Mouse (Mus musculus) ovary, postnatal 36 days (tissue): ENCODE data around the gene Ndc1.

Experiments
- DNase-seq: peaks from one replicate; pipeline ENCODE4 v3.0.0; 2022; ENCODE audit warnings: low spot score, mixed read lengths

Ndc1 gene

DNA sequence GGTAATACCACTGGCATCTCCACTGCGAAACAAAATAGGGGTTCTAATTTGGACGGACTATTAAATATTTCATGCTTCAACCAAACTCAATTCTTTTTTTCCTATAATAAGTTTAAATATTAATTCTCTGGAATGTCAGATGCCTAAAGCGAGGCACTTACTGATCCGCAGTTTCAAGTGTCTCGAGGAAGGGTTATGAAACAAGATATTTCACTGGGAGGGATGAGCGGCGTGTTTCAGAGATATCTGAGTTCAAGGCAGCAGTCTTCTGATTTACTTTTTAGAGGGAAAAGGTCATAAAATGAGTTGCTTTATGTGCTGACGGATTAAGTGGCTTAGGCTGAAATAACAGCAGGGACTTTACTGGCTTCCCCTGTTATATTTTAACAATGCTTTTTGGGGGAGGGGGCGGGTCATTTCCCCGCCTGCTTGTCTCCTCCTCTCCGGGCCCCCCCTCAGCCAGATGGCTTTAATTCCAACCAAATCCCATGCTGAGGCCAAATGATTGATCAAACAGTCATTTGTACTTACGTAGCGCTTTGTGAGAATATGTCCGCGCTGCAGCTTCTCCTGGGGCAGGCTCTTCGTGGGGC is 75.4 kb downstream of the Ndc1 start:
- no peak for DNase-seq

DNA sequence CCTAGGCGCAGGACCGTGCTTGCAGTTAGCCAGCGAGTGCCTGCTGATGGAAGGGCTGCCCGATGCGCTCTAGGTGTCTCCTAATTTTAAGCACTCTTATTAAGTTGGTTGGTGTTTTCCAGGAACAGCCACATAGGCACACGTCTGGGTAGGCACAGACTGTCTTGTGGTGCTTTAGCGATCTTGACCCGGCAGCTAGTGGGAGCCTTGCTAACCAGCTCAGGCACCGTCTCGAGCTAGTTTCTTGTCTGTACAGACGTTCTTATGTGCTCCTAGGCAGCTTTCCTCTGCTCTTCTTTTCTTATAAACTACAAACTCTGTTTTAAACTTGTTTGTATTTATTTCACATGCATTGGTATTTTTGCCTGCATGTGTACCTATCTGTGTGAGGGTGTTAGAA is 76.0 kb downstream of the Ndc1 start:
- no peak for DNase-seq

DNA sequence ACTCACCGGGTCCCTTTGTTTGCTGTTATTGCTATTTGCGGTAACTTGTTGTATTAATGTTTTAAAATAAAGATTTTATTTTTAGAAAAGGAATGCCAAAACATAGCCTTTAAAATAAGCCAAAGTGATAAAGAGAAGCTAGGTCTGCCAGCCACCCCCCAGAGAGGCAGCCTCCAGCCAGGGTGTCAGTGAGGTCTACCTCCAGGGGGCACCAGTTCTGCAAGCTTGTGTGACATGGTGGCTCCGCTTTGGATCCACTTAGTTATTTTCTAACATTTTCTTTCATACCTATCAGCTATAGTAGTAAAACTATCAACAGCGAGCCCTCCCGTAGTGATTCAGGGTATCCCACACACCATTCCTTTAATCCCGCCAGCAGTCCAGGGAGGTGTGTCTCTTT is 80.9 kb downstream of the Ndc1 start:
- DNase-seq = peak; percentile 22

DNA sequence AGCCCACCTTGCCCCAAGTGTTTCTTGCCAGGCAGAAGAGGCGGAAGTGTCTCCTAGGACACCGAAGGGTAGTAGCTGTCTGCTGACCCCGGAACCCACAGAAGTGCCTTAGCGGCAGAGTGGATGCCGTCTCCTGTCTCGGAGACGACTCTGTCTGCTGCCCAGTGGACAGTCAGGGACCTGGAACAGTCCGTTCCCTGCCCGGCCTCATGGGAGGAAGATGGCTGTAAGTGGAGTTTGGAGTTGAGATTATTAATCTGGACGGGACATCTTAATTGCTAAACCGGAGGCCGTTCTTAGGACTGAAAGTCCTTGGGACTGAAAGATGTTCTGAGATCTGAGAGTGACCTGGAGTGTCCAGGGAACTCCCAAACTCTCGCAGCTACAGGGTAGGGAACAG is 81.9 kb downstream of the Ndc1 start:
- DNase-seq = no peak

DNA sequence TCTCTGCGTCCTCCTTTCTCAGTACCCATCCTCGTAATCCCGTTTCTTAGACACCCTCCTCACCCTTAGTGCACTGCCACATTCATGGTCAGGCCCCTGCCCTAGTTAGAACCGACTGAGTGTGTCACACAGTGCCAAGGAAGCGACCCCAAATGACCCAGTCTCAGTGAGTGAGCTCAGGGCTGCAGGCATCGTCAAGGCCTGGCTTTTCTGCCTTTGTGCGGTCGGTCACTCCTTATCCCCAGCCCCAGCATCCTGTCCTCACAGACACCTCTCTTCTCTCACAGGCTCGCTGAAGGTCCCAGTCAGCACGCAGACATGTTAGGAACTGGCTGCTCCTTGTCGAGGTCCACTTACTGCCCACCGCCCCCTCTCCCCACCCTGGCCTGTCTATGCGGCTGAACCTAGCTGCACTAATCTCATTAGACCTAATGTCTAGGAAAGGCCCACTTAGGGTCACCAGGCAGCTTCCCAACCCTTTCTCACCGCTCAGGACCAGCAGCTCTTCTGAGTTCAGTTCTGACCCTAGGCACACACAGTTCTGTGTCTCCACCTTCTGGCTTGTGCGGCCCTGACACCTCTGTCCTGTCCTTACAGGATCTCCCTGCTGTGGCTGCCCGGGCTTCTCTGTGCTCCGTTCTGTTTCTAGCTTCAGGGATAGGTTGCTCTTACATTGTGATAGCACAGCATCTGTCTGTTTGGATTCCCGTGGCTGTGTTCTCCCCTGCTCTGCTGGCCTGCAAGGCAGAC is 84.9 kb downstream of the Ndc1 start:
- no peak for DNase-seq

DNA sequence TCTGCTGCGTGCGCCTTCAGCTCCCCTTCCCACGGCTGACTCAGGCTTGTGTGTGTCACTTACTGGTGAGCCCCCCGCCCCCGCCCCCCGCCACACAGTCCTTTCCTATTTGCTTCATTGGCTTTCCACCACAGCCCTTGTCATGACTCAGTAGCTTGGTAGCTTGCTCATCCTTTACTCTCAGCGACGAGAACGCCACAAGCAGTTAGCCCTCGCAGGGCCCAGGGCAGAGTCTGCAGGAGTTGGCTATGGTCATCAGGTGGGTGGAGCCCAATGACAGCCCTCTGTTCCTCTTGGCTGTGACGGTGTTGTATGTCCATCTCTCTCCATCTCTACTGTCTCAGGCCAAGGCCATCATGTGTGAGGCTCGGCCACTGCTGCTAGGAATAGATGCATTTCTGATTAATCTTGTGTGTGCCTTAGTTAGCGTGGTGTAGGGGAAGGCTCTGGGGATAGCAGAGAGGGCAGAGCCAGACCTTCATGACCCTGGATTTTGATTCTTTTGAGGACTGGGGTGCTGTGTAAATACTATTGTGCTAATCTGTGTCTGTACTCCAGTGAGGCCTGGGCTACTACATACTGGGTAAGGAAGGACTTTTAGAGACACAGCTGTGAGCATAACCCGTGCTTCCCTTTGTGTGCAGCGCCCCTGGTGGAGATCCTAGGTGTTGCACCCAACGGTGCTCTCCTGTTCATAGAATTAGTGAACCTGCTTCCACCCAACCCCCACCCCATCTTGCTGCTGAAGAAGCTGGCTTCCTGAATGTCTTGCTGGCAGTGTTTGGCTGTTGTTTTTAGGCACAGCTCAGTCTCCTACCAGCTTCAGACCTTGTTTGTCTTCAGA is 85.8 kb downstream of the Ndc1 start:
- DNase-seq = peak; percentile 82

DNA sequence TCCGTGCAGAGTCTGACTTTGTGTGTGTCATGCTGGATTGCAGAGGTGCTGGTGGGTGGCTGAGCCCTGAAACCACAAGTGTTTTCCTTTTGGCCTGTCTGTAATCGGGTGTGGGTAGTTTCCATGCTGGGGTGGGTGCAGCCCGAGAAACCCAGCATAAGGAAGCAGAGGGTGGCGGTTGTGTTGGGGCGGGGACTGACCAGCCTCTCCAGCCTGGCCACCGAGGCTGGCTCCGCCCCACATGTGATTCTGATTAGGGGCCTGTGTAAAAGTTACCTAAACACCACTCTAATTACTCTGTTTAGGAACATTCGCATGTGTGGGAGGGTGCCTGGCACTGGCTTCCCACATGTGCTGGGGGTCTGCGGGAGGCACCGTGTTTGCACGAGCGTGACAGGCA is 90.0 kb downstream of the Ndc1 start:
- no peak for DNase-seq

DNA sequence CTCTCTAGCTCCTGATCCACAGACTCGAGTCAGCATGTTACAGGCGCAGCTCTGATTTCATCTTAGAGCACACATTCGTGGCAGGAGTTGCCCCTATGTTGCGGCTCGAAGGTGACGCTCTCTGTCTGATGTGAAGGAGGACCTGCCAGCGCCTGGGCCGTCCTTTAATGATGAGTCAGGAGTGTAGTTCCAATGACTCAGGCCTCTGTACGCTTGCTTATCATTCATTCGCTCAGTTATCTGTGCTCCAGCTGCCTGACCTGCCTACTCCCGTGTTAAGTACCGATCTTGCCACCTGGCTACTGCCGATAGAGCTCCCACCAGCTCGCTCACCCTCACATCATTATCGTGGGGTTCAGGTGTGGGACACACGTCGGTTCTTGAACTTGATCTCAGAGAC is 91.3 kb downstream of the Ndc1 start:
- DNase-seq = no peak

DNA sequence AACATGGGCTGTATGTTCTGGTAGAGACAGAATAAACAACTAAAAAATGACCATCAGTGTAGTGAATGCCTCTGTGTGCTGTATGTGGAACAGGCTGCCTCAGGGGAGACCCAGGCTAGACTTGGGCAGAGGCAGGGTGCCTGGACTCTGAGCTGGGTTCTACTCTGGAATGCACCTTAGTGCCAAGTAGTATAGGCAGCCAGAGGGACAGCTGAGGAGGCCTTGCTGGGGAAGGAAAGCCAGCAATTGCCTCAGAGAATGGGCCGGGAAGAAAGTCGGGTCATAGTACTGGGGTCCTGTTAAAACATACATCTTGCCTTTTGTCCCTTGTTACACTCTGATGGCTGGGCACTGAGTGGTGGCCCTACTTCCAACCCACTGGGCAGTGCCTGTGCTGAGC is 91.9 kb downstream of the Ndc1 start:
- DNase-seq = no peak

DNA sequence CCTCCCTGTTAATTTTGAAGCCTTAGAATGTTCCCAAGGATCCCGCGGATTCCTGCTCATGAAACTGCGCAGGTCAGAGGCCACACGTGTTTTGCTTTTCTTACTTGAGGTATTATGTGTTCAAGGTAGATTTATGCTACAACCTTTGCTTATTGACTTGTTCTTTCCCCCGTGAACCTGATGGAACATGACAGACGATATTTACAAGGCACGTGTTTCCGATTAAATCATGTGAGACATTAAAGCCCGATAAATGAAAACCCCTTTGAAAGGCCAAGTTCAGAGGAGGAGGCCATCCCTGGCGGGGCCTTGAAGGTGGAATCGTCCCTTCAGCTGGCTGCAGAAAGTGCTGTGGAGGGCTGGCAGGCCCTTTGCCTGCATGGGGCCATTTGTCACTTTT is 92.9 kb downstream of the Ndc1 start:
- no peak for DNase-seq
